Mouse (Mus musculus) lung, embryonic 15.5 days (tissue): ENCODE data around the gene Rgs6. TPM values are rescaled to one million over a fixed set of nuclear protein-coding genes. Genes with fewer than 3 reads are reported as not detected.

Source experiments
- ATAC-seq: fragments of 200-750 bp; cut with Nextera tagmentation; 2 replicates; pipeline ENCODE4 v1.8.0; 2017; ENCODE audit warnings: moderate number of reproducible peaks, borderline replicate concordance; ENCODE audit not compliant: low FRiP score, low TSS enrichment; ENCODE audit errors: extremely low read depth
- H3K27ac ChIP-seq: fragments of 300-500 bp; sonication (generic); 2 replicates; pipeline ENCODE4 v1.5.1; 2015; ENCODE audit warnings: moderate library complexity, mild to moderate bottlenecking, inconsistent platforms
- H3K27me3 ChIP-seq: fragments of 300-500 bp; sonication (generic); 2 replicates; pipeline ENCODE4 v1.6.1; 2015; ENCODE audit warnings: inconsistent platforms
- H3K36me3 ChIP-seq: fragments of 300-500 bp; sonication (generic); 2 replicates; pipeline ENCODE4 v1.6.1; 2015; ENCODE audit warnings: inconsistent platforms
- H3K4me1 ChIP-seq: fragments of 300-500 bp; sonication (generic); 2 replicates; pipeline ENCODE4 v1.6.1; 2015; ENCODE audit warnings: inconsistent platforms
- H3K4me2 ChIP-seq: fragments of 300-500 bp; sonication (generic); 2 replicates; pipeline ENCODE4 v1.6.1; 2015; ENCODE audit warnings: inconsistent platforms, mild to moderate bottlenecking, moderate library complexity
- H3K4me3 ChIP-seq: fragments of 300-500 bp; sonication (generic); 2 replicates; pipeline ENCODE4 v1.5.1; 2015; ENCODE audit warnings: mild to moderate bottlenecking, inconsistent platforms
- H3K9ac ChIP-seq: fragments of 300-500 bp; sonication (generic); 2 replicates; pipeline ENCODE4 v1.6.1; 2015; ENCODE audit warnings: inconsistent platforms
- H3K9me3 ChIP-seq: fragments of 300-500 bp; sonication (generic); 2 replicates; pipeline ENCODE4 v1.6.1; 2016; ENCODE audit warnings: inconsistent platforms
- WGBS: fragments of 180-500 bp; shearing (Covaris S2); methylation state at CpG from one replicate; pipeline ENCODE4 v1.1.7; 2015; 5-methylcytosine and 5-hydroxymethylcytosine counted together
- polyA plus RNA-seq: library from polyadenylated mRNA; unstranded; fragments of >200 nt; fragmentation: Nextera tagmentation; extraction: Ambion mirVana; gene quantifications from 2 replicates; pipeline ENCODE4 v1.2.1, GENCODE M21; 2015

Rgs6 gene
- polyA plus RNA-seq, 1 experiment from 2014 or later, result 4.0 TPM

GRCm38 (mm10) chr12:83084614-83085013 is 496.5 kb downstream of the Rgs6 start:
- no peak overlapping the region for H3K4me2 ChIP-seq
- H3K4me1 ChIP-seq, result peaks cover 14% of the 10 kb centered on the region
- no peaks in the 10 kb centered on the region for H3K27me3 ChIP-seq
- ATAC-seq, result no peak
- H3K36me3 ChIP-seq, result no peaks in the 10 kb centered on the region
- no peak overlapping the region for H3K27ac ChIP-seq
- no peak overlapping the region for H3K4me3 ChIP-seq
- whole genome bisulfite sequencing, result 92% methylated on average over 5 of the region's 5 CpGs
- H3K9me3 ChIP-seq, result no peaks in the 10 kb centered on the region
- H3K9ac ChIP-seq, result no peak overlapping the region

GRCm38 (mm10) chr12:83087010-83087409 is 498.9 kb downstream of the Rgs6 start:
- no peaks in the 10 kb centered on the region for H3K27me3 ChIP-seq
- H3K4me2 ChIP-seq, result no peak overlapping the region
- H3K36me3 ChIP-seq, result no peaks in the 10 kb centered on the region
- 58% methylated on average over 4 of the region's 4 CpGs for WGBS
- ATAC-seq, result no peak
- H3K4me1 ChIP-seq, result peaks cover 14% of the 10 kb centered on the region
- H3K4me3 ChIP-seq, result no peak overlapping the region
- H3K9me3 ChIP-seq, result no peaks in the 10 kb centered on the region
- no peak overlapping the region for H3K9ac ChIP-seq
- H3K27ac ChIP-seq, result peak overlapping the region; percentile 35; the same call in 1 of the 2 replicates

- Histone ChIP-seq H3K9me3 (no peaks in the 10 kb centered on the region), H3K4me3 (no peak overlapping the region), H3K27ac (peak overlapping the region; percentile 35; the same call in 1 of the 2 replicates), H3K27me3 (no peaks in the 10 kb centered on the region), H3K4me2 (no peak overlapping the region), H3K9ac (no peak overlapping the region), H3K4me1 (peaks cover 14% of the 10 kb centered on the region), H3K36me3 (no peaks in the 10 kb centered on the region)
- peak; percentile 52; the same call in 1 of the 2 replicates for ATAC-seq
- 32% methylated on average over 7 of the region's 7 CpGs for WGBS
These were observed 499.5 kb downstream of the Rgs6 start for GRCm38 (mm10) chr12:83087555-83087954.

- Histone ChIP-seq H3K27ac (no peak overlapping the region), H3K9ac (no peak overlapping the region), H3K9me3 (no peaks in the 10 kb centered on the region), H3K27me3 (no peaks in the 10 kb centered on the region), H3K36me3 (no peaks in the 10 kb centered on the region), H3K4me3 (no peak overlapping the region), H3K4me2 (no peak overlapping the region), H3K4me1 (peaks cover 10% of the 10 kb centered on the region)
- ATAC-seq, result no peak
- 71% methylated on average over 7 of the region's 7 CpGs for WGBS
These were observed 503.9 kb downstream of the Rgs6 start for GRCm38 (mm10) chr12:83092001-83092400.

GRCm38 (mm10) chr12:83097787-83098186 is 509.7 kb downstream of the Rgs6 start:
- 70% methylated on average over 1 of the region's 1 CpGs for WGBS
- H3K4me3 ChIP-seq, result no peak overlapping the region
- no peak overlapping the region for H3K9ac ChIP-seq
- H3K9me3 ChIP-seq, result no peaks in the 10 kb centered on the region
- H3K27ac ChIP-seq, result no peak overlapping the region
- ATAC-seq, result no peak
- no peaks in the 10 kb centered on the region for H3K4me1 ChIP-seq
- no peaks in the 10 kb centered on the region for H3K27me3 ChIP-seq
- no peaks in the 10 kb centered on the region for H3K36me3 ChIP-seq
- H3K4me2 ChIP-seq, result no peak overlapping the region

GRCm38 (mm10) chr12:83098646-83099371 is 510.7 kb downstream of the Rgs6 start:
- no peaks in the 10 kb centered on the region for H3K4me1 ChIP-seq
- no peak overlapping the region for H3K9ac ChIP-seq
- WGBS, result 42% methylated on average over 10 of the region's 10 CpGs
- H3K4me3 ChIP-seq, result no peak overlapping the region
- no peak for ATAC-seq
- no peaks in the 10 kb centered on the region for H3K9me3 ChIP-seq
- no peaks in the 10 kb centered on the region for H3K36me3 ChIP-seq
- H3K27me3 ChIP-seq, result no peaks in the 10 kb centered on the region
- H3K27ac ChIP-seq, result no peak overlapping the region
- no peak overlapping the region for H3K4me2 ChIP-seq

- ATAC-seq, result no peak
- H3K36me3 ChIP-seq, result no peaks in the 10 kb centered on the region
- no peaks in the 10 kb centered on the region for H3K27me3 ChIP-seq
- 83% methylated on average over 2 of the region's 2 CpGs for WGBS
- H3K9ac ChIP-seq, result no peak overlapping the region
- no peaks in the 10 kb centered on the region for H3K4me1 ChIP-seq
- H3K9me3 ChIP-seq, result no peaks in the 10 kb centered on the region
- H3K4me3 ChIP-seq, result no peak overlapping the region
- H3K4me2 ChIP-seq, result no peak overlapping the region
- H3K27ac ChIP-seq, result no peak overlapping the region
These were observed 511.8 kb downstream of the Rgs6 start for GRCm38 (mm10) chr12:83099920-83100319.

- Histone ChIP-seq H3K27ac (no peak overlapping the region), H3K4me1 (no peaks in the 10 kb centered on the region), H3K9me3 (no peaks in the 10 kb centered on the region), H3K27me3 (no peaks in the 10 kb centered on the region), H3K9ac (no peak overlapping the region), H3K4me2 (no peak overlapping the region), H3K4me3 (no peak overlapping the region), H3K36me3 (no peaks in the 10 kb centered on the region)
- no peak for ATAC-seq
- 52% methylated on average over 9 of the region's 9 CpGs for WGBS
These were observed 512.3 kb downstream of the Rgs6 start for GRCm38 (mm10) chr12:83100413-83100812.

GRCm38 (mm10) chr12:83100848-83101247 is 512.8 kb downstream of the Rgs6 start:
- Histone ChIP-seq H3K4me1 (peaks cover 2% of the 10 kb centered on the region; the same call in 1 of the 2 replicates), H3K27me3 (no peaks in the 10 kb centered on the region), H3K27ac (no peak overlapping the region), H3K36me3 (no peaks in the 10 kb centered on the region), H3K9ac (no peak overlapping the region), H3K4me3 (no peak overlapping the region), H3K4me2 (no peak overlapping the region), H3K9me3 (no peaks in the 10 kb centered on the region)
- 39% methylated on average over 7 of the region's 7 CpGs for WGBS
- no peak for ATAC-seq

- Histone ChIP-seq H3K9me3 (no peaks in the 10 kb centered on the region), H3K27me3 (no peaks in the 10 kb centered on the region), H3K9ac (no peak overlapping the region), H3K4me2 (no peak overlapping the region), H3K36me3 (no peaks in the 10 kb centered on the region), H3K4me3 (no peak overlapping the region), H3K27ac (peak overlapping the region; percentile 64), H3K4me1 (peaks cover 10% of the 10 kb centered on the region; the same call in 1 of the 2 replicates)
- peak; percentile 78 for ATAC-seq
- WGBS, result 38% methylated on average over 9 of the region's 9 CpGs
These were observed 517.5 kb downstream of the Rgs6 start for GRCm38 (mm10) chr12:83105514-83106119.

- peak; percentile 17; the same call in 1 of the 2 replicates for ATAC-seq
- Histone ChIP-seq H3K4me2 (no peak overlapping the region), H3K9ac (no peak overlapping the region), H3K27ac (peak overlapping the region; percentile 64; the same call in 1 of the 2 replicates), H3K9me3 (no peaks in the 10 kb centered on the region), H3K4me1 (peaks cover 10% of the 10 kb centered on the region; the same call in 1 of the 2 replicates), H3K4me3 (no peak overlapping the region), H3K27me3 (no peaks in the 10 kb centered on the region), H3K36me3 (no peaks in the 10 kb centered on the region)
- 54% methylated on average over 5 of the region's 5 CpGs for WGBS
These were observed 518.0 kb downstream of the Rgs6 start for GRCm38 (mm10) chr12:83106120-83106517.

- 79% methylated on average over 4 of the region's 4 CpGs for WGBS
- no peak for ATAC-seq
- no peak overlapping the region for H3K27ac ChIP-seq
These were observed 521.4 kb downstream of the Rgs6 start for GRCm38 (mm10) chr12:83109486-83109885.

More at GRCm38 (mm10) chr12:83109486-83109885, 521.4 kb downstream of the Rgs6 start:
- H3K9me3 ChIP-seq, result no peaks in the 10 kb centered on the region
- H3K4me2 ChIP-seq, result no peak overlapping the region
- H3K36me3 ChIP-seq, result no peaks in the 10 kb centered on the region
- H3K4me1 ChIP-seq, result peaks cover 10% of the 10 kb centered on the region; the same call in 1 of the 2 replicates
- H3K4me3 ChIP-seq, result no peak overlapping the region
- H3K27me3 ChIP-seq, result no peaks in the 10 kb centered on the region; the same call in 1 of the 2 replicates
- H3K9ac ChIP-seq, result no peak overlapping the region
